Mouse (Mus musculus): ENCODE measurements around the gene Nanos2. TPM values are rescaled to one million over a fixed set of nuclear protein-coding genes. Genes with fewer than 3 reads are reported as not detected.

Gene Nanos2
- polyA plus RNA-seq, 1 experiment from 2014 or later: not detected

DNA sequence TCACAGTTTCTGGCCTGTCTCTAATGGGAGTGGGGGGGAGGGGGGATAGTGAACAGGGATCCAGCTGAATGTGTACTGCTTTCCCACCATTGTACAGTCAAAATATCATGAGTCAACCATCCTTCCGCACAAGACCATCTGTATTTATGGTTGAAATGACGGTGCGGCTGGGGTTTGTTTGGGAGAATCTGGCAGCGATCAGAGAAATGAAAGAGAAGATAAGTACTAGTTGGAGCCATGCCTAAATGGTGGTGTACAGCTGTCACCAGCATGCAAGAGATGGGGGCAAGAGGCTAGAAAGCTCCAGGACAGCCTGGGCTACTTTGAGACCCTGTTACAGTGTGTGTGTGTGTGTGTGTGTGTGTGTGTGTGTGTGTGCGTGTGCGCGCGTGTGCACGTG, 8.8 kb upstream of the Nanos2 start:
- H3K4me1 ChIP-seq (ENCODE audit: control insufficient read depth, insufficient read depth, low read length): no peaks in the 10 kb centered on the region
- H3K4me3 ChIP-seq (ENCODE audit: low read depth, low read length): no peak overlapping the region
- DNase-seq (ENCODE audit: low spot score): peak; percentile 34
- H3K4me2 ChIP-seq (ENCODE audit: low read depth, low read length): no peak overlapping the region
- H3K9me3 ChIP-seq (ENCODE audit: control insufficient read depth, low read length): no peaks in the 10 kb centered on the region
- 80% methylated on average over 9 of the region's 9 CpGs for WGBS
- no peak for ATAC-seq (ENCODE audit: low read depth)
- H3K27me3 ChIP-seq (replicated peaks; ENCODE audit: control insufficient read depth, insufficient read depth, low read length): no peaks in the 10 kb centered on the region
- H3K27ac ChIP-seq (replicated peaks; ENCODE audit: low read depth, low read length): no peak overlapping the region
- H3K9ac ChIP-seq (ENCODE audit: low read depth, low read length): no peak overlapping the region
- no peaks in the 10 kb centered on the region for H3K36me3 ChIP-seq (ENCODE audit: control insufficient read depth, insufficient read depth, low read length)

DNA sequence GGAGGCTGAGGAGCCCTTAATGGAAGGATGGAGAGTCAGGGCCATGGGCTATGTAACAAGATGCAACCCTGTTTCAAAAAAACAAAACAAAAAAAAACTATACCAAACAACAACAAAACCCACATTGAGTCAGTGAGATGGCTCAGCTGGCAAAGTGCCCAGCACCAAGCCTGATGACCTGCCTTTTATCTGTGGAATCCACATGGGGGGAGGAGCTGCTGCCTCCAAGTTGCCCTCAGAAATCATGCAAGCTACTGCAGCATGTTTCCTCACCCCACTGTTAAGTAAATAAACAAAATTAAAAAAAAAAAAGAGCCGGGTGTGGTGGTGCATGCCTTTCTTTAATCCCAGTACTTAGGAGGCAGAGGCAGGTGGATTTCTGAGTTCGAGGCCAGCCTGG, 697 bp upstream of the Nanos2 start:
- WGBS: 65% methylated on average over 2 of the region's 2 CpGs
- no peaks in the 10 kb centered on the region for H3K27me3 ChIP-seq (replicated peaks; ENCODE audit: control insufficient read depth, insufficient read depth, low read length)
- no peak overlapping the region for H3K27ac ChIP-seq (replicated peaks; ENCODE audit: low read depth, low read length)
- ATAC-seq (ENCODE audit: low read depth): no peak
- H3K9me3 ChIP-seq (ENCODE audit: control insufficient read depth, low read length): no peaks in the 10 kb centered on the region
- no peak overlapping the region for H3K9ac ChIP-seq (ENCODE audit: low read depth, low read length)
- no peak for DNase-seq (ENCODE audit: low spot score)
- H3K36me3 ChIP-seq (ENCODE audit: control insufficient read depth, insufficient read depth, low read length): no peaks in the 10 kb centered on the region
- no peak overlapping the region for H3K4me2 ChIP-seq (ENCODE audit: low read depth, low read length)
- H3K4me1 ChIP-seq (ENCODE audit: control insufficient read depth, insufficient read depth, low read length): no peaks in the 10 kb centered on the region
- H3K4me3 ChIP-seq (ENCODE audit: low read depth, low read length): no peak overlapping the region

DNA sequence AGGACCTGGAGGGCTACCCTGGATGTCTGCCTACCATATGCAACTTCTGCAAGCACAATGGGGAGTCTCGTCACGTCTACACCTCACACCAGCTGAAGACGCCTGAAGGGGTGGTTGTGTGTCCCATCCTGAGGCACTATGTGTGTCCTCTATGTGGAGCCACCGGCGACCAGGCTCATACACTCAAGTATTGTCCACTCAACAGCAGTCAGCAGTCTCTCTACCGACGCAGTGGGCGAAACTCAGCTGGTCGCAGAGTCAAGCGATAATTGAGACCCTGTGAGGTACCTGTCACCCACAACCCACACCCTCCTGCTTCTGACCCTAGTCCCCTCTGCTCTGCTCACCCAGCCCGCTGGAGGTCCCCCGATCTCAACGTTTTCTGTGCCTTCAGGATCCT, 547 bp downstream of the Nanos2 start:
- H3K27me3 ChIP-seq (replicated peaks; ENCODE audit: control insufficient read depth, insufficient read depth, low read length): peaks cover 12% of the 10 kb centered on the region; the same call in 1 of the 2 replicates
- no peak overlapping the region for H3K27ac ChIP-seq (replicated peaks; ENCODE audit: low read depth, low read length)
- WGBS: 65% methylated on average over 12 of the region's 13 CpGs
- ATAC-seq (ENCODE audit: low read depth) (no peak), DNase-seq (ENCODE audit: low spot score) (no peak)
- no peak overlapping the region for H3K9ac ChIP-seq (ENCODE audit: low read depth, low read length)
- no peaks in the 10 kb centered on the region for H3K9me3 ChIP-seq (ENCODE audit: control insufficient read depth, low read length)
- H3K4me1 ChIP-seq (ENCODE audit: control insufficient read depth, insufficient read depth, low read length): no peaks in the 10 kb centered on the region
- H3K4me3 ChIP-seq (ENCODE audit: low read depth, low read length): no peak overlapping the region
- no peaks in the 10 kb centered on the region for H3K36me3 ChIP-seq (ENCODE audit: control insufficient read depth, insufficient read depth, low read length)
- H3K4me2 ChIP-seq (ENCODE audit: low read depth, low read length): no peak overlapping the region

DNA sequence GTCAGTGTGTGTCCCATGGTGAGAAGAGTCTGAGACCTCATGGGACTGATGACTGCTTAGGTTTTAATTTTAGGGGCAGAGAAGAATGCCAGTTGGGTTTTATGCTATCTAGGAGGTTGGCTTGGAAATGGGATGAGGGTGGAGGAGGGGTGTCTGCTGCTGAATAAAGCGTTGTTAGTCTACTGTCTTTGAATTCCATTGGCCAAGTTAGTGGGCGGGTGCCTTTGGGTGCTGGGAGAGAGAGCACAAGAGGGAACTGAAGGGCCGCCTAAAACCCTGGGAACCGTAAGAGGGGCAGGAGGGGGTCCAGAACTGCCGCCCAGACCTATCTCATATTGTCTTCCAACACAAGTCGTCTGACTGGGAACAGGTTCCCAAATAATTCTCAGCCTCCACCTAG, 1.6 kb downstream of the Nanos2 start:
- Histone ChIP-seq H3K9ac (ENCODE audit: low read depth, low read length) (no peak overlapping the region), H3K9me3 (ENCODE audit: control insufficient read depth, low read length) (no peaks in the 10 kb centered on the region), H3K4me3 (ENCODE audit: low read depth, low read length) (no peak overlapping the region), H3K36me3 (ENCODE audit: control insufficient read depth, insufficient read depth, low read length) (no peaks in the 10 kb centered on the region), H3K4me2 (ENCODE audit: low read depth, low read length) (no peak overlapping the region), H3K27ac (replicated peaks; ENCODE audit: low read depth, low read length) (no peak overlapping the region), H3K4me1 (ENCODE audit: control insufficient read depth, insufficient read depth, low read length) (no peaks in the 10 kb centered on the region), H3K27me3 (replicated peaks; ENCODE audit: control insufficient read depth, insufficient read depth, low read length) (peaks cover 16% of the 10 kb centered on the region)
- 71% methylated on average over 6 of the region's 6 CpGs for WGBS
- no peak for ATAC-seq (ENCODE audit: low read depth)
- DNase-seq (ENCODE audit: low spot score): no peak

DNA sequence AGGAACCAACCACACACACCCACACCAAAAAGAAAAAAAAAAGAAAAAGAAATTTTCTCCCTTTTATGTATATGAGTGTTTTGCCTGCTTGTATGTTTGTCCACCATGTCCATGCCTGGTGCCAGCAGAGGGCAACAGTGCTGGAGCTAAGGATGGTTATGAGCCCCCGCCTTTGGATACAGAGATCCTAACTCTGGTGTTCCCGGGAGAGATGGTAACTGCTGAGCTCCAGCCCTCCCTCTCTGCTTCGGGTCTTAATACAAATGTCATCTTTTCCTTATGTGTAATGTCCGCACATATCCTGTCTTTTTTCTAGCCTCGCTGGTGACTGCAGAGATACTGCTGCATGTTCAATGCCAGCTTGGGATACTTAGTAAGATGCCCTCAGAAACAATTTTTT, 2.8 kb downstream of the Nanos2 start:
- ATAC-seq (ENCODE audit: low read depth) (no peak), DNase-seq (ENCODE audit: low spot score) (no peak)
- H3K9me3 ChIP-seq (ENCODE audit: control insufficient read depth, low read length): no peaks in the 10 kb centered on the region
- H3K27ac ChIP-seq (replicated peaks; ENCODE audit: low read depth, low read length): peak overlapping the region; percentile 74; the same call in 1 of the 2 replicates
- peaks cover 16% of the 10 kb centered on the region for H3K27me3 ChIP-seq (replicated peaks; ENCODE audit: control insufficient read depth, insufficient read depth, low read length)
- H3K36me3 ChIP-seq (ENCODE audit: control insufficient read depth, insufficient read depth, low read length): 0 out of 2 replicates have a peak, but pooled peaks cover 4% of the 10 kb centered on the region
- H3K4me2 ChIP-seq (ENCODE audit: low read depth, low read length): peak overlapping the region; percentile 53
- H3K4me1 ChIP-seq (ENCODE audit: control insufficient read depth, insufficient read depth, low read length): no peaks in the 10 kb centered on the region
- 11% methylated on average over 5 of the region's 5 CpGs for WGBS
- H3K9ac ChIP-seq (ENCODE audit: low read depth, low read length): no peak overlapping the region
- H3K4me3 ChIP-seq (ENCODE audit: low read depth, low read length): peak overlapping the region; percentile 57

DNA sequence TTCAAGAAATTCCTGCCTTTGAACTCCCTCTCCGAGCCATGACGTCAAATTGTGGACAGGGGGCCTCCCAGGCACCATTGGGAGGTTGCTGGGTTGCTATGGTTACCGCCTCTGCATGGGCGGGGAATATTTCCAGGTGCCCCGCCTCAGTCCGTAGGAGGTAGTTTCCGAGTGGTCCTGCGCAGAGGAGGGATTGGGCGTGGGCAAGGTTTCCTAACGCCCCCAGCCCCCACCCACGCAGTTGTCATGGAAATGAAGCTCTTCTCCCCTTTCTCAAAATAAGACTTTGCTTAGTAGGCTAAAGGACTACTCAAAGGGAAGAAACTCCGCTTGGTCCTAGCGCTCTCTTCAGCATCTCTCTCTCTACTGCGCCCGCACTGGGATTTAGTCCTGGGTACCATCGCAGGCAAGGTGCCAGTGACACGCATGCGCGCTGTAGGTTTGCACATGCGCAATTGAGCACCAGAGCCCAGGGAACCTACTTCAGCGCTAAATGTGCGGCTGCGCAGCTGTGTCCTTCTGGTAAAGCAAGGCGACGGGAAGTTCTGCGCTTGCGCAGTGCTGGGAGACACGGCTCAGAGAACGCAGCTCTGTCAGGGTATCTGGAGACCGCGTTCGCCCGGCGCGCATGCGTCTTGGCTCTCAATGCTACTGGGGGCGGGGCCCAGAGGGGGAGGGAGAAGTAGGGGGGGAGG, 3.5 kb downstream of the Nanos2 start, which contains the start of gene Mypop:
Gene Mypop (plus strand): TSS at position 645 of the 695 bp plus-strand sequence.
- Histone ChIP-seq H3K4me2 (ENCODE audit: low read depth, low read length) (peak within 1 kb of the TSS; percentile 83), H3K9ac (ENCODE audit: low read depth, low read length) (peak within 1 kb of the TSS; percentile 62), H3K27ac (replicated peaks; ENCODE audit: low read depth, low read length) (peak within 1 kb of the TSS; percentile 74), H3K4me1 (ENCODE audit: control insufficient read depth, insufficient read depth, low read length) (no peaks in the 10 kb centered on the region), H3K4me3 (ENCODE audit: low read depth, low read length) (peak within 1 kb of the TSS; percentile 57), H3K36me3 (ENCODE audit: control insufficient read depth, insufficient read depth, low read length) (0 out of 2 replicates have a peak, but pooled peaks cover 4% of the 10 kb centered on the region), H3K27me3 (replicated peaks; ENCODE audit: control insufficient read depth, insufficient read depth, low read length) (peaks cover 16% of the 10 kb centered on the region), H3K9me3 (ENCODE audit: control insufficient read depth, low read length) (no peaks in the 10 kb centered on the region)
- ATAC-seq (ENCODE audit: low read depth) (peak; percentile 97), DNase-seq (ENCODE audit: low spot score) (peak; percentile 100)
- WGBS: under 1% methylated on average over 36 of the region's 37 CpGs

DNA sequence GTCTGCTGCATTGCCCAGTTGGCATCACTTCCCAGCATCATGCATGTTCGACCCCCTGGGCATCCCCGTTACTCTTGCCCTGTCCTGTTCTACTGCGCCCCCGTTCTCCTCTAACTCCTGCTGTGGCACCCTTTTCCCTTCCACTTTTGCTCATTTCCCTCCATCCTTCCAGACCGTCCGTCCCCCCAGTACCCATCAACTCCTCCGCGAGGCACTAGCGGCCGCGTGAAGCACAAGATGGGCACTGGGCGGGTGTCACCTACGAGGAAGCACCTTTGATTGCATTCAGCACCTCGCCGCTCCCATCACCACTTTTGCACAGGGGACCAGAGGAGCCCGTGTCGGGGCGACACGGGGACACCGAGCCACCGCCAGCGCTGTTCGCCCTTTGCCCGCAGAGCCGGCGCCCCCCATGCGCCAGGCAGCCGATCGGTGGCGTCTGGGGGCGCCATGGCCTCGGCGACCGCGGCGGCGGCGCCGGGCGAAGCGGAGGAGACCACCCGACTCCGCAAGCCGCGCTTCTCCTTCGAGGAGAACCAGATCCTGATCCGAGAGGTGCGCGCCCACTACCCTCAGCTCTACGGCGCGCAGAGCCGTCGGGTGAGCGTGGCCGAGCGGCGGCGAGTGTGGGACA, 4.6 kb downstream of the Nanos2 start:
- no peaks in the 10 kb centered on the region for H3K9me3 ChIP-seq (ENCODE audit: control insufficient read depth, low read length)
- ATAC-seq (ENCODE audit: low read depth) (no peak), DNase-seq (ENCODE audit: low spot score) (no peak)
- H3K4me3 ChIP-seq (ENCODE audit: low read depth, low read length): peak overlapping the region; percentile 57
- H3K27ac ChIP-seq (replicated peaks; ENCODE audit: low read depth, low read length): no peak overlapping the region
- H3K27me3 ChIP-seq (replicated peaks; ENCODE audit: control insufficient read depth, insufficient read depth, low read length): peaks cover 16% of the 10 kb centered on the region
- H3K9ac ChIP-seq (ENCODE audit: low read depth, low read length): peak overlapping the region; percentile 62
- peaks cover 9% of the 10 kb centered on the region; the same call in 1 of the 2 replicates for H3K36me3 ChIP-seq (ENCODE audit: control insufficient read depth, insufficient read depth, low read length)
- H3K4me1 ChIP-seq (ENCODE audit: control insufficient read depth, insufficient read depth, low read length): no peaks in the 10 kb centered on the region
- H3K4me2 ChIP-seq (ENCODE audit: low read depth, low read length): peak overlapping the region; percentile 83
- under 1% methylated on average over 46 of the region's 59 CpGs for WGBS

DNA sequence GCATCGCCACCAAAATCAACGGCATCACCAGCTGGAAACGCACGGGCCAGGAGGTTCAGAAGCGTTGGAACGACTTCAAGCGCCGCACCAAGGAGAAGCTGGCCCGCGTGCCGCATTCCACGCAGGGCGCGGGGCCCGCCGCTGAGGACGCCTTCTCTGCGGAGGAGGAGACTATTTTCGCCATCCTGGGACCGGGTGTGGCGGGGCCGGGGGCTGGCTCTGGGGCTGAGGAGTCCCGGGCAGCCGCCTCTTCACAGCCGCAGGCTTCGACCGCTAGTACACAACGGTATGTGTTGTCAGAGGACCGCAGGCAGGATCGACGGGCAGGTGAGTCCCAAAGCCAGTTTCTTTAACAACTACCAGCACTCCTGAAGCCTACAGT, 5.1 kb downstream of the Nanos2 start:
- Histone ChIP-seq H3K9ac (ENCODE audit: low read depth, low read length) (peak overlapping the region; percentile 62), H3K36me3 (ENCODE audit: control insufficient read depth, insufficient read depth, low read length) (peaks cover 9% of the 10 kb centered on the region; the same call in 1 of the 2 replicates), H3K27ac (replicated peaks; ENCODE audit: low read depth, low read length) (no peak overlapping the region), H3K27me3 (replicated peaks; ENCODE audit: control insufficient read depth, insufficient read depth, low read length) (peaks cover 16% of the 10 kb centered on the region), H3K4me2 (ENCODE audit: low read depth, low read length) (peak overlapping the region; percentile 83), H3K4me1 (ENCODE audit: control insufficient read depth, insufficient read depth, low read length) (no peaks in the 10 kb centered on the region), H3K4me3 (ENCODE audit: low read depth, low read length) (peak overlapping the region; percentile 57), H3K9me3 (ENCODE audit: control insufficient read depth, low read length) (no peaks in the 10 kb centered on the region)
- 3% methylated on average over 28 of the region's 31 CpGs for WGBS
- no peak for ATAC-seq (ENCODE audit: low read depth)
- DNase-seq (ENCODE audit: low spot score): no peak

Data from embryonic facial prominence, embryonic 14.5 days (tissue).